Mouse (Mus musculus): ENCODE data around the gene Ube2c. TPM values are rescaled to one million over a fixed set of nuclear protein-coding genes. Genes with fewer than 3 reads are reported as not detected.

Gene Ube2c
- polyA plus RNA-seq, 2 experiments = 465 to 533 TPM

- H3K36me3 ChIP-seq (replicated peaks; ENCODE audit: control insufficient read depth, insufficient read depth, low read depth) = peaks cover 7% of the 10 kb centered on the region
- ATAC-seq (ENCODE audit: insufficient read depth) (peak; percentile 59), DNase-seq (ENCODE audit: low read depth in 3 of 3, low spot score in 3 of 3) (peak in 2 of 3 experiments; percentile 32 to 52)
- no peaks in the 10 kb centered on the region for H3K27me3 ChIP-seq (ENCODE audit: control insufficient read depth, insufficient read depth, low read length)
- H3K4me1 ChIP-seq (replicated peaks; ENCODE audit: control insufficient read depth in 2 of 2, insufficient read depth in 2 of 2, low read length in 1 of 2) = peaks cover 5 to 8% of the 10 kb centered on the region in 2 experiments
- peak overlapping the region; percentile 9 for H3K27ac ChIP-seq
- H3K9me3 ChIP-seq (ENCODE audit: control insufficient read depth, low read length) = no peaks in the 10 kb centered on the region
- TF ChIP-seq CTCF (IDR thresholded peaks at IDR 0.05; ENCODE audit: low read depth) = peak; percentile 47
- no peak for TF ChIP-seq EP300 (IDR thresholded peaks at IDR 0.05; ENCODE audit: low read depth)
- H3K4me2 ChIP-seq (ENCODE audit: low read depth) = peak overlapping the region; percentile 68
- H3K9ac ChIP-seq (replicated peaks) = peak overlapping the region; percentile 61
- WGBS (ENCODE audit: insufficient replicate concordance) = under 1% methylated on average over 10 of the region's 10 CpGs
- peak overlapping the region; percentile 58 to 78 for H3K4me3 ChIP-seq (ENCODE audit: insufficient read depth in 1 of 2, low read depth in 2 of 2, low read length in 2 of 2)
These were observed 53.5 kb downstream of the Ube2c start for GRCm38 (mm10) chr2:164823181-164823585.

GRCm38 (mm10) chr2:164823969-164824368 is 54.3 kb downstream of the Ube2c start:
- DNase-seq (ENCODE audit: low read depth in 3 of 3, low spot score in 3 of 3) (no peak), ATAC-seq (ENCODE audit: insufficient read depth) (no peak)
- TF ChIP-seq CTCF (IDR thresholded peaks at IDR 0.05; ENCODE audit: low read depth) = no peak
- no peak for TF ChIP-seq EP300 (IDR thresholded peaks at IDR 0.05; ENCODE audit: low read depth)
- no peaks in the 10 kb centered on the region for H3K9me3 ChIP-seq (ENCODE audit: control insufficient read depth, low read length)
- peak overlapping the region; percentile 27; the same call in 1 of the 2 replicates for H3K9ac ChIP-seq (replicated peaks)
- WGBS (ENCODE audit: insufficient replicate concordance) = 71% methylated on average over 4 of the region's 4 CpGs
- H3K36me3 ChIP-seq (replicated peaks; ENCODE audit: control insufficient read depth, insufficient read depth, low read depth) = peaks cover 7% of the 10 kb centered on the region
- peaks cover 5 to 8% of the 10 kb centered on the region in 2 experiments for H3K4me1 ChIP-seq (replicated peaks; ENCODE audit: control insufficient read depth in 2 of 2, insufficient read depth in 2 of 2, low read length in 1 of 2)
- H3K27me3 ChIP-seq (ENCODE audit: control insufficient read depth, insufficient read depth, low read length) = no peaks in the 10 kb centered on the region
- H3K4me2 ChIP-seq (ENCODE audit: low read depth) = peak overlapping the region; percentile 68
- no peak overlapping the region for H3K27ac ChIP-seq
- H3K4me3 ChIP-seq (ENCODE audit: insufficient read depth in 1 of 2, low read depth in 2 of 2, low read length in 2 of 2) = no peak overlapping the region

GRCm38 (mm10) chr2:164825521-164825920 is 55.8 kb downstream of the Ube2c start:
- ATAC-seq (ENCODE audit: insufficient read depth) = no peak
- H3K36me3 ChIP-seq (replicated peaks; ENCODE audit: control insufficient read depth, insufficient read depth, low read depth) = peaks cover 7% of the 10 kb centered on the region
- no peak overlapping the region for H3K4me2 ChIP-seq (ENCODE audit: low read depth)
- no peak for DNase-seq (ENCODE audit: low read depth in 3 of 3, low spot score in 3 of 3)
- H3K4me1 ChIP-seq (replicated peaks; ENCODE audit: control insufficient read depth in 2 of 2, insufficient read depth in 2 of 2, low read length in 1 of 2) = peaks cover 5 to 8% of the 10 kb centered on the region in 2 experiments
- no peaks in the 10 kb centered on the region for H3K9me3 ChIP-seq (ENCODE audit: control insufficient read depth, low read length)
- H3K27ac ChIP-seq = no peak overlapping the region
- H3K27me3 ChIP-seq (ENCODE audit: control insufficient read depth, insufficient read depth, low read length) = no peaks in the 10 kb centered on the region
- no peak for TF ChIP-seq CTCF (IDR thresholded peaks at IDR 0.05; ENCODE audit: low read depth)
- TF ChIP-seq EP300 (IDR thresholded peaks at IDR 0.05; ENCODE audit: low read depth) = no peak
- no peak overlapping the region for H3K4me3 ChIP-seq (ENCODE audit: insufficient read depth in 1 of 2, low read depth in 2 of 2, low read length in 2 of 2)
- 90% methylated on average over 17 of the region's 17 CpGs for WGBS (ENCODE audit: insufficient replicate concordance)
- no peak overlapping the region for H3K9ac ChIP-seq (replicated peaks)

GRCm38 (mm10) chr2:164827146-164827850 is 57.6 kb downstream of the Ube2c start:
- WGBS (ENCODE audit: insufficient replicate concordance) = 58% methylated on average over 16 of the region's 16 CpGs
- Histone ChIP-seq H3K36me3 (replicated peaks; ENCODE audit: control insufficient read depth, insufficient read depth, low read depth) (peaks cover 5% of the 10 kb centered on the region), H3K4me3 (ENCODE audit: insufficient read depth in 1 of 2, low read depth in 2 of 2, low read length in 2 of 2) (no peak overlapping the region), H3K27ac (no peak overlapping the region), H3K4me2 (ENCODE audit: low read depth) (no peak overlapping the region), H3K4me1 (replicated peaks; ENCODE audit: control insufficient read depth in 2 of 2, insufficient read depth in 2 of 2, low read length in 1 of 2) (peaks cover 2 to 5% of the 10 kb centered on the region in 2 experiments), H3K9me3 (ENCODE audit: control insufficient read depth, low read length) (no peaks in the 10 kb centered on the region), H3K27me3 (ENCODE audit: control insufficient read depth, insufficient read depth, low read length) (no peaks in the 10 kb centered on the region), H3K9ac (replicated peaks) (no peak overlapping the region)
- TF ChIP-seq EP300 (IDR thresholded peaks at IDR 0.05; ENCODE audit: low read depth) (no peak), CTCF (IDR thresholded peaks at IDR 0.05; ENCODE audit: low read depth) (no peak)
- ATAC-seq (ENCODE audit: insufficient read depth) = no peak
- no peak for DNase-seq (ENCODE audit: low read depth in 3 of 3, low spot score in 3 of 3)

Other genes starting within 250 kb of the Ube2c start
- gene Wfdc2, start 207.5 kb upstream of the Ube2c start, polyA plus RNA-seq (2012; rRNA removed) = 0.96 and 1.2 TPM in 2 replicates
- 0.56 and 1.7 TPM in 2 replicates for gene Wfdc2, start 207.5 kb upstream of the Ube2c start, polyA plus RNA-seq (2014; fragmentation: Nextera tagmentation; extraction: Ambion mirVana)
- gene Spint3, start 196.4 kb upstream of the Ube2c start, polyA plus RNA-seq (2012; rRNA removed) = not detected in 2 replicates
- gene Spint3, start 196.4 kb upstream of the Ube2c start, polyA plus RNA-seq (2014; fragmentation: Nextera tagmentation; extraction: Ambion mirVana) = not detected in 2 replicates
- 0.06 and 0.11 TPM in 2 replicates for gene Wfdc6a, start 184.5 kb upstream of the Ube2c start, polyA plus RNA-seq (2012; rRNA removed)
- 0.19 TPM in 1 of 2 replicates, not detected in the other for gene Wfdc6a, start 184.5 kb upstream of the Ube2c start, polyA plus RNA-seq (2014; fragmentation: Nextera tagmentation; extraction: Ambion mirVana)
- gene Eppin, start 176.3 kb upstream of the Ube2c start, polyA plus RNA-seq (2012; rRNA removed) = not detected in 2 replicates
- gene Eppin, start 176.3 kb upstream of the Ube2c start, polyA plus RNA-seq (2014; fragmentation: Nextera tagmentation; extraction: Ambion mirVana) = not detected in 2 replicates
- gene Wfdc6b, start 156.4 kb upstream of the Ube2c start, polyA plus RNA-seq (2012; rRNA removed) = not detected in 2 replicates
- not detected in 2 replicates for gene Wfdc6b, start 156.4 kb upstream of the Ube2c start, polyA plus RNA-seq (2014; fragmentation: Nextera tagmentation; extraction: Ambion mirVana)
- gene Wfdc8, start 156.3 kb upstream of the Ube2c start, polyA plus RNA-seq (2012; rRNA removed) = not detected in 2 replicates
- not detected in 2 replicates for gene Wfdc8, start 156.3 kb upstream of the Ube2c start, polyA plus RNA-seq (2014; fragmentation: Nextera tagmentation; extraction: Ambion mirVana)
- not detected in 2 replicates for gene Wfdc16, start 131.1 kb upstream of the Ube2c start, polyA plus RNA-seq (2012; rRNA removed)
- gene Wfdc16, start 131.1 kb upstream of the Ube2c start, polyA plus RNA-seq (2014; fragmentation: Nextera tagmentation; extraction: Ambion mirVana) = not detected in 2 replicates
- not detected in 2 replicates for gene Wfdc10, start 113.9 kb upstream of the Ube2c start, polyA plus RNA-seq (2012; rRNA removed)
- gene Wfdc10, start 113.9 kb upstream of the Ube2c start, polyA plus RNA-seq (2014; fragmentation: Nextera tagmentation; extraction: Ambion mirVana) = not detected in 2 replicates
- gene Wfdc9, start 113.3 kb upstream of the Ube2c start, polyA plus RNA-seq (2012; rRNA removed) = not detected in 2 replicates
- not detected in 2 replicates for gene Wfdc9, start 113.3 kb upstream of the Ube2c start, polyA plus RNA-seq (2014; fragmentation: Nextera tagmentation; extraction: Ambion mirVana)
- not detected in 2 replicates for gene Wfdc11, start 95.8 kb upstream of the Ube2c start, polyA plus RNA-seq (2012; rRNA removed)
- not detected in 2 replicates for gene Wfdc11, start 95.8 kb upstream of the Ube2c start, polyA plus RNA-seq (2014; fragmentation: Nextera tagmentation; extraction: Ambion mirVana)
- gene Wfdc13, start 84.8 kb upstream of the Ube2c start, polyA plus RNA-seq (2012; rRNA removed) = not detected in 2 replicates
- not detected in 2 replicates for gene Wfdc13, start 84.8 kb upstream of the Ube2c start, polyA plus RNA-seq (2014; fragmentation: Nextera tagmentation; extraction: Ambion mirVana)
- 0.08 TPM in 1 of 2 replicates, not detected in the other for gene Spint4, start 71.4 kb upstream of the Ube2c start, polyA plus RNA-seq (2012; rRNA removed)
- gene Spint4, start 71.4 kb upstream of the Ube2c start, polyA plus RNA-seq (2014; fragmentation: Nextera tagmentation; extraction: Ambion mirVana) = not detected in 2 replicates
- gene Spint5, start 54.6 kb upstream of the Ube2c start, polyA plus RNA-seq (2012; rRNA removed) = not detected in 2 replicates
- gene Spint5, start 54.6 kb upstream of the Ube2c start, polyA plus RNA-seq (2014; fragmentation: Nextera tagmentation; extraction: Ambion mirVana) = not detected in 2 replicates
- 1.7 and 1.9 TPM in 2 replicates for gene Wfdc3, start 24.0 kb upstream of the Ube2c start, polyA plus RNA-seq (2012; rRNA removed)
- 1.6 and 2.1 TPM in 2 replicates for gene Wfdc3, start 24.0 kb upstream of the Ube2c start, polyA plus RNA-seq (2014; fragmentation: Nextera tagmentation; extraction: Ambion mirVana)
- 16.2 and 26.0 TPM in 2 replicates for gene Dnttip1, start 23.9 kb upstream of the Ube2c start, polyA plus RNA-seq (2012; rRNA removed)
- 36.7 and 43.7 TPM in 2 replicates for gene Dnttip1, start 23.9 kb upstream of the Ube2c start, polyA plus RNA-seq (2014; fragmentation: Nextera tagmentation; extraction: Ambion mirVana)
- gene Tnnc2, start 10.1 kb downstream of the Ube2c start, polyA plus RNA-seq (2012; rRNA removed) = 0.15 and 0.32 TPM in 2 replicates
- 0.44 TPM in 1 of 2 replicates, not detected in the other for gene Tnnc2, start 10.1 kb downstream of the Ube2c start, polyA plus RNA-seq (2014; fragmentation: Nextera tagmentation; extraction: Ambion mirVana)
- gene Snx21, start 15.9 kb downstream of the Ube2c start, polyA plus RNA-seq (2012; rRNA removed) = 2.3 TPM in 2 replicates
- gene Snx21, start 15.9 kb downstream of the Ube2c start, polyA plus RNA-seq (2014; fragmentation: Nextera tagmentation; extraction: Ambion mirVana) = 2.9 and 4.4 TPM in 2 replicates
- gene Acot8, start 35.0 kb downstream of the Ube2c start, polyA plus RNA-seq (2012; rRNA removed) = 20.6 and 22.1 TPM in 2 replicates
- 13.5 and 14.7 TPM in 2 replicates for gene Acot8, start 35.0 kb downstream of the Ube2c start, polyA plus RNA-seq (2014; fragmentation: Nextera tagmentation; extraction: Ambion mirVana)
- 2.2 and 2.4 TPM in 2 replicates for gene Zswim3, start 35.2 kb downstream of the Ube2c start, polyA plus RNA-seq (2012; rRNA removed)
- gene Zswim3, start 35.2 kb downstream of the Ube2c start, polyA plus RNA-seq (2014; fragmentation: Nextera tagmentation; extraction: Ambion mirVana) = 3.7 and 4.5 TPM in 2 replicates
- gene Zswim1, start 52.8 kb downstream of the Ube2c start, polyA plus RNA-seq (2012; rRNA removed) = 2.0 and 2.6 TPM in 2 replicates
- gene Zswim1, start 52.8 kb downstream of the Ube2c start, polyA plus RNA-seq (2014; fragmentation: Nextera tagmentation; extraction: Ambion mirVana) = 3.6 and 4.6 TPM in 2 replicates
- gene Spata25, start 58.6 kb downstream of the Ube2c start, polyA plus RNA-seq (2012; rRNA removed) = not detected in 2 replicates
- gene Spata25, start 58.6 kb downstream of the Ube2c start, polyA plus RNA-seq (2014; fragmentation: Nextera tagmentation; extraction: Ambion mirVana) = not detected in 2 replicates
- 69.5 and 82.7 TPM in 2 replicates for gene Ctsa, start 63.0 kb downstream of the Ube2c start, polyA plus RNA-seq (2012; rRNA removed)
- 59.4 and 60.8 TPM in 2 replicates for gene Ctsa, start 63.0 kb downstream of the Ube2c start, polyA plus RNA-seq (2014; fragmentation: Nextera tagmentation; extraction: Ambion mirVana)
- 0.70 and 1.2 TPM in 2 replicates for gene Neurl2, start 63.6 kb downstream of the Ube2c start, polyA plus RNA-seq (2012; rRNA removed)
- gene Neurl2, start 63.6 kb downstream of the Ube2c start, polyA plus RNA-seq (2014; fragmentation: Nextera tagmentation; extraction: Ambion mirVana) = 1.0 and 1.5 TPM in 2 replicates
- gene Pltp, start 87.8 kb downstream of the Ube2c start, polyA plus RNA-seq (2012; rRNA removed) = 8.4 and 9.6 TPM in 2 replicates
- gene Pltp, start 87.8 kb downstream of the Ube2c start, polyA plus RNA-seq (2014; fragmentation: Nextera tagmentation; extraction: Ambion mirVana) = 7.6 and 10.0 TPM in 2 replicates
- gene Pcif1, start 109.4 kb downstream of the Ube2c start, polyA plus RNA-seq (2012; rRNA removed) = 19.6 and 20.2 TPM in 2 replicates
- 37.5 and 43.4 TPM in 2 replicates for gene Pcif1, start 109.4 kb downstream of the Ube2c start, polyA plus RNA-seq (2014; fragmentation: Nextera tagmentation; extraction: Ambion mirVana)
- gene Zfp335, start 141.9 kb downstream of the Ube2c start, polyA plus RNA-seq (2012; rRNA removed) = 8.8 and 10.1 TPM in 2 replicates
- 4.0 and 5.2 TPM in 2 replicates for gene Zfp335, start 141.9 kb downstream of the Ube2c start, polyA plus RNA-seq (2014; fragmentation: Nextera tagmentation; extraction: Ambion mirVana)
- 0.97 and 1.00 TPM in 2 replicates for gene Mmp9, start 170.9 kb downstream of the Ube2c start, polyA plus RNA-seq (2012; rRNA removed)
- gene Mmp9, start 170.9 kb downstream of the Ube2c start, polyA plus RNA-seq (2014; fragmentation: Nextera tagmentation; extraction: Ambion mirVana) = 0.76 and 1.2 TPM in 2 replicates
- 0.42 and 0.60 TPM in 2 replicates for gene Slc12a5, start 190.9 kb downstream of the Ube2c start, polyA plus RNA-seq (2012; rRNA removed)
- 0.10 and 0.24 TPM in 2 replicates for gene Slc12a5, start 190.9 kb downstream of the Ube2c start, polyA plus RNA-seq (2014; fragmentation: Nextera tagmentation; extraction: Ambion mirVana)

Measured in liver, embryonic 14.5 days (tissue).